Mouse (Mus musculus) forebrain, embryonic 15.5 days (tissue): ENCODE results near the gene Adgrl1. TPM values are rescaled to one million over a fixed set of nuclear protein-coding genes. Genes with fewer than 3 reads are reported as not detected.

Experiments used
- ATAC-seq: fragments of 200-750 bp; cut with Nextera tagmentation; replicated peaks from 2 replicates; pipeline ENCODE4 v1.8.0; 2017; ENCODE audit warnings: mild to moderate bottlenecking, moderate TSS enrichment, moderate library complexity
- H3K27ac ChIP-seq: fragments of 300-500 bp; sonication (generic); replicated peaks from 2 replicates; pipeline ENCODE4 v1.5.1; 2015; ENCODE audit warnings: mild to moderate bottlenecking, inconsistent platforms
- H3K27me3 ChIP-seq: fragments of 300-500 bp; sonication (generic); 2 replicates; pipeline ENCODE4 v1.6.1; 2015; ENCODE audit warnings: inconsistent platforms
- H3K36me3 ChIP-seq: fragments of 300-500 bp; sonication (generic); 2 replicates; pipeline ENCODE4 v1.6.1; 2015; ENCODE audit warnings: mild to moderate bottlenecking, inconsistent platforms
- H3K4me1 ChIP-seq: fragments of 300-500 bp; sonication (generic); 2 replicates; pipeline ENCODE4 v1.6.1; 2015; ENCODE audit warnings: inconsistent platforms
- H3K4me2 ChIP-seq: fragments of 300-500 bp; sonication (generic); replicated peaks from 2 replicates; pipeline ENCODE4 v1.6.1; 2015; ENCODE audit warnings: mild to moderate bottlenecking, inconsistent platforms
- H3K4me3 ChIP-seq: fragments of 300-500 bp; sonication (generic); 2 replicates; pipeline ENCODE4 v1.5.1; 2015; ENCODE audit warnings: mild to moderate bottlenecking, inconsistent platforms
- H3K9ac ChIP-seq: fragments of 300-500 bp; sonication (generic); replicated peaks from 2 replicates; pipeline ENCODE4 v1.6.1; 2015; ENCODE audit warnings: mild to moderate bottlenecking, inconsistent platforms
- H3K9me3 ChIP-seq: fragments of 300-500 bp; sonication (generic); 2 replicates; pipeline ENCODE4 v1.6.1; 2016; ENCODE audit warnings: inconsistent platforms
- WGBS: fragments of 180-500 bp; shearing (Covaris S2); methylation state at CpG from one replicate; pipeline ENCODE4 v1.1.7; 2015; ENCODE audit warnings: mixed read lengths; 5-methylcytosine and 5-hydroxymethylcytosine counted together
- polyA plus RNA-seq: library from polyadenylated mRNA; unstranded; fragments of >200 nt; fragmentation: Nextera tagmentation; extraction: Ambion mirVana; gene quantifications from 2 replicates; pipeline ENCODE4 v1.2.1, GENCODE M21; 2015

The Adgrl1 gene
- polyA plus RNA-seq, 1 experiment from 2014 or later: 57.0 TPM

DNA sequence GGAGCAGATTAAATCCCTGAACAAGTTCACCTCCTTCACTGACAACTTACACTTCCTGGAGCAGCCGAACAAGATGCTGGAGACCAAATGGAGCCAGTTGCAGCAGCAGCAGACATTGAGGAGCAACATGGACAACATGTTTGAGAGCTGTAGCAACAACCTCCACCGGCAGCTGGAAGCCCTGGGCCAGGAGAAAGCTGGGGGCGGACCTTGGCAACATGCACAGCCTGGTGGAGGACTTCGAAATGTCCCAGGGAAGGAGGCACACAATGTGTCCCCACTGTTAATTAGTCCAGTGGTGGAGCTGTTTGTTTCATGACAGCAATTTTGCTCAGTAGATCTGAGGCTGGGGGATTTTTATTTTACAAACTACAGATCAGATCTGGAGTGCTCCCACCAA is 7.8 kb upstream of the Adgrl1 start:
- Histone ChIP-seq H3K27me3 (0 out of 2 replicates have a peak, but pooled peaks cover 6% of the 10 kb centered on the region), H3K36me3 (no peaks in the 10 kb centered on the region), H3K27ac (no peak overlapping the region), H3K4me2 (no peak overlapping the region), H3K9ac (no peak overlapping the region), H3K9me3 (no peaks in the 10 kb centered on the region), H3K4me1 (peaks cover 3% of the 10 kb centered on the region), H3K4me3 (no peak overlapping the region)
- ATAC-seq: no peak
- WGBS: 60% methylated on average over 4 of the region's 4 CpGs

DNA sequence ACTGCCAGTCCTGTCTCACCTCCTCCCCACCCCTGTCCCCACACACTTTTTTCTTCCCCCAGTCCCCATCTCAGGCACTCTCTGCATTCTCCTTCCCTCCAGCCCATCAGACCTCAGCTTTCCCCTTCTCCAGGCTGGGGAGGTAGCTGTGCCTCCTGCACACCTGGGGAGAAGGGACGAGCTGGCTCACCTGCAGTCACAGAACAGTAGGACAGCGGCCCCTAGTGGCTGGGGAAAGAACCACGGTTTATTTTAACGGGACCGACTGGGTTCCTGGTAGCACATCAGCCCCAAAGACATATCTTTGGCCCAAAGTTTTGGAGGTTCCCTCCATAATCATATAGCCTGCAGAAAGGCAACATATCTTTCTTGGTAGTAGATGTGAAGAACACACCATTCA is 6.0 kb upstream of the Adgrl1 start:
- Histone ChIP-seq H3K9ac (no peak overlapping the region), H3K9me3 (no peaks in the 10 kb centered on the region), H3K4me3 (no peak overlapping the region), H3K27ac (no peak overlapping the region), H3K27me3 (0 out of 2 replicates have a peak, but pooled peaks cover 6% of the 10 kb centered on the region), H3K36me3 (no peaks in the 10 kb centered on the region), H3K4me1 (peaks cover 22% of the 10 kb centered on the region), H3K4me2 (no peak overlapping the region)
- ATAC-seq: no peak
- WGBS: under 1% methylated on average over 5 of the region's 5 CpGs

DNA sequence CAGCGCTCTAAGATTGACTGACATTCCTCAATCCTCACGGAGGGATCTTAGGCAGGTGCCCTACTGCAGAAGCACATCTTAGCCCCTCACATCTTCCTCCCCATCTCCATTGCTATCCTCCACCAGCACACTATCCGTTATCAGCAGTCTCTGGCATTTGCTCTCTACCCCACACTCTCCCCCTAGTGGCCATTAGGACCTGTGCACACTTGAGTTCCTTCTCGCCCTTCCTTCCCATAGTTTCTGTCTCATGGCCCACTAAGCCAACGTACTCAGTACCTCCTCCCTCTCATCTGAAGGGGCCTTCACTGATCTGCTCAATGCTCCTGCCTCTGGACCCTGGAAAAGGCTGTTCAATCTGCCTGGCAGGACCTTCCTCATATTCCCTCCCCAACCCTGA is 4.0 kb upstream of the Adgrl1 start:
- H3K27ac ChIP-seq: no peak overlapping the region
- no peak overlapping the region for H3K9ac ChIP-seq
- H3K36me3 ChIP-seq: no peaks in the 10 kb centered on the region
- no peaks in the 10 kb centered on the region for H3K9me3 ChIP-seq
- no peak for ATAC-seq
- H3K27me3 ChIP-seq: 0 out of 2 replicates have a peak, but pooled peaks cover 6% of the 10 kb centered on the region
- H3K4me2 ChIP-seq: no peak overlapping the region
- peaks cover 23% of the 10 kb centered on the region for H3K4me1 ChIP-seq
- WGBS: 5% methylated on average over 5 of the region's 5 CpGs
- H3K4me3 ChIP-seq: no peak overlapping the region

DNA sequence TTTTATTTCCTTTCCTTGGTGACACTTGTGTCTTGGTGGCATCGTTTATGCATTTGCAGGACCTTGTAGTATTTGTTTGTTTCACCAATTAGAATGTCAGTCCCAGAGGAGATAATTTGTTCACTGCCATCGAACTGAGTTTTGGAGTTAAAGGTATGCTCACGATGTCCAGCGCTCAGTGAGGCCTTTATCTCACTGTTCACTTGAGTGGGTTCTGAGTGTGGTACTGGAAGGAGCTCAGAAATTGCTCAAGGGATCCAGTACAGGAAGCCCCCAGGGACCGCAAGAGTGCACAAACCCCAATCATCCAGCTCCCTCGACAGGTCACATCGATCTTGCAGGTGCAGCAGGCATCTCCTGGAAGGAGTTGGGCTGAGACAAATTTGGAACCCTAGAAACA is 3.4 kb upstream of the Adgrl1 start:
- H3K27ac ChIP-seq: no peak overlapping the region
- no peaks in the 10 kb centered on the region for H3K9me3 ChIP-seq
- 87% methylated on average over 7 of the region's 7 CpGs for WGBS
- no peak overlapping the region; the same call in 1 of the 2 replicates for H3K4me2 ChIP-seq
- no peaks in the 10 kb centered on the region for H3K36me3 ChIP-seq
- H3K27me3 ChIP-seq: 0 out of 2 replicates have a peak, but pooled peaks cover 6% of the 10 kb centered on the region
- peaks cover 23% of the 10 kb centered on the region for H3K4me1 ChIP-seq
- no peak overlapping the region for H3K4me3 ChIP-seq
- ATAC-seq: no peak
- H3K9ac ChIP-seq: no peak overlapping the region

DNA sequence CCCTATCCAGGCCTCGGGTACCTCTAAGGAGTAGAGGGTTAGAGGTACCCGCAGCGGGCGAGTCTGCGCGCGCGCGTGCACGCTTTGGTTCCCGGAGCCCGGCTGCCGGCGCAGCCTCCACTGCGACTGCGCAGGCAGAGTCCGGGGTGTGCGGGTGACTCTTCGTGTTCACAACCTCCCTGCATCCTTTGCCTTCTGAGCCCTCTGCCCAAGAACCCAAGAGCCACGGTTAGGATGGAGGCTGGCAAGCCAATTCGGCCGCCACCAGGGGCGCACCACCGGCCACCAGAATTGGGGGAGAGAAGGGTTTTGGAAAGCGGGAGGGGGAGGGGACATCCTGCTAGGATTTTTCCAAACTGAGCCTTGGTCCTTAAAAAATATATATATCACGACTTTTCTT is 2.7 kb upstream of the Adgrl1 start:
- WGBS: under 1% methylated on average over 26 of the region's 26 CpGs
- peak overlapping the region; percentile 27; the same call in 1 of the 2 replicates for H3K27ac ChIP-seq
- ATAC-seq: no peak
- H3K4me1 ChIP-seq: peaks cover 30% of the 10 kb centered on the region
- peak overlapping the region; percentile 36 for H3K4me3 ChIP-seq
- H3K36me3 ChIP-seq: no peaks in the 10 kb centered on the region
- no peaks in the 10 kb centered on the region for H3K9me3 ChIP-seq
- H3K4me2 ChIP-seq: peak overlapping the region; percentile 61
- H3K9ac ChIP-seq: peak overlapping the region; percentile 45
- H3K27me3 ChIP-seq: 0 out of 2 replicates have a peak, but pooled peaks cover 6% of the 10 kb centered on the region

DNA sequence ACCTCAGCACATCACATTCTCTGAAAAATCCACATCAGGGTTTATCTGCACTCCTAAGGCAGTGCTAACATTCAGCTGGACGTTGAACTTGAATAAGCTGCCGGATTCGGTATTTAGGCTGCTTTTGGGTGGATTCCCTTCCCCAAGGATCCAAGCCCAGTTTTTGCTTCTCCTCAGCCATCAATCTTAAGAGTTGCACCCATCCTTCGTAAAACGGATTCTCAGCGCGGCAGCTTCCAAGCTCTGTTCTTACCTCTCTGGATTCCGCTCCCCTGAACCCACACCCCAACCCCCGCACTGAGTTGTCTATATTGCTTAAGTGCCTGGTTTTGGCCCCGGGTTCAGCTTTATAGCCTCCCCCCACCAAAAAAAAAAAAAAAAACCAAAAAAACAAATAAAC is 1.4 kb upstream of the Adgrl1 start:
- peak overlapping the region; percentile 64 for H3K4me2 ChIP-seq
- H3K27ac ChIP-seq: peak overlapping the region; percentile 100
- no peaks in the 10 kb centered on the region for H3K36me3 ChIP-seq
- 1% methylated on average over 10 of the region's 10 CpGs for WGBS
- peaks cover 43% of the 10 kb centered on the region for H3K4me1 ChIP-seq
- no peak for ATAC-seq
- H3K9me3 ChIP-seq: no peaks in the 10 kb centered on the region
- peak overlapping the region; percentile 99 for H3K4me3 ChIP-seq
- H3K9ac ChIP-seq: peak overlapping the region; percentile 99
- 0 out of 2 replicates have a peak, but pooled peaks cover 6% of the 10 kb centered on the region for H3K27me3 ChIP-seq

DNA sequence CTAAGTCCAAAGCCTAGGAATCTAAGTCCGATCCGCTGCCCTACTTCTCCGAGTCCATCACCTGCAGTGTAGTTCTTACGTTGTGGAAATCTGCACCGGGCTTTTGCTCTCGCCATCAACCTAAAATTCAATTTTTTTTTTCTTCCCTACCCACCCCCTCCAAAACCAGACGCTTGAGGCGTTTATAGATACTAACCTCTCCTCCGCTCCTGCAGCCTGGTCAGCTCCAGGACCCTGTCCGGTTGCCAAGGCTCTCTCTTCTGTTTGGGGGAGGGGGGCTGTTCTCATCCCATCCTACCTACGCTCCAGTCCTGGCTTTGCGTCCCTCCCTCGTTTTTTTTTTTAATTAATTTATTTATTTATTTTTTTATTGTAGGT is 931 bp upstream of the Adgrl1 start:
- 0 out of 2 replicates have a peak, but pooled peaks cover 6% of the 10 kb centered on the region for H3K27me3 ChIP-seq
- H3K36me3 ChIP-seq: no peaks in the 10 kb centered on the region
- H3K9ac ChIP-seq: peak overlapping the region; percentile 99
- ATAC-seq: peak; percentile 3; the same call in 1 of the 2 replicates
- H3K4me2 ChIP-seq: peak overlapping the region; percentile 64
- H3K9me3 ChIP-seq: no peaks in the 10 kb centered on the region
- peak overlapping the region; percentile 99 for H3K4me3 ChIP-seq
- WGBS: 1% methylated on average over 13 of the region's 13 CpGs
- H3K4me1 ChIP-seq: peaks cover 48% of the 10 kb centered on the region
- H3K27ac ChIP-seq: peak overlapping the region; percentile 100

DNA sequence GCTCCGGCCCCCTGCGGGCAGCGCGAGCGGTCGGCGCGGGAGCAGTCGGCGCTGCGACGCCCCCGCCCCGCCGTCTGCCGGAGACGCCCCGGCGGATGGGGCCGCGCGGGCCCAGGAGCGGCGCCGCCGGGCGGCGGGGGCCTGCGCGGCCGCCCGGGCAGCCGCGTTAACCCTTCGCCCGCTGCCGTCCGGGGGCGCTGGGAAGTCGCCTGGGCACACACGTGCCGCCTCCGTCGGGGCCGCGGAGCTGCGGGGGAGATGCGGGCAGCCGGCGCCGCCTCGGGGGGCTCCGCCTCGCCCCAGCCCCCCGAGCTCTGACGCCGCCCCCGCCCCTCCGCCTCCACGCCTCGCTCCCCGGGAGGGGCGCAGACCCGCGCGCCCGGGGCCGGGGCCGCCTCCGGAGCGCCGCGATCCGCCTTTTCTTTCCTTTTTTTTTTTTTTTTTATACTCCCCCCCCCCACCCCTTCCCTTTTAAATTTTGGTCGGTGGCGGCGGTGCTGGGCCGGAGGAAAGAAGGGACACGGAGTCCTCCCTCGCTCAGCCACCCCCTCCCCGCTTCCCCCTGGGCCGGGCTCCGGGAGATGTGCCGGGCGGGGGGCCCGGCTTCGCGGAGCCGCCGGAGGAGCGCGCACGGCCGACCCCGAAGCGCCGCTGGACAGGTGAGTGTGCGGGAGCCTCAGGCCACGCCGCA is 506 bp downstream of the Adgrl1 start:
- peak overlapping the region; percentile 99 for H3K9ac ChIP-seq
- H3K36me3 ChIP-seq: no peaks in the 10 kb centered on the region
- H3K4me1 ChIP-seq: peaks cover 57% of the 10 kb centered on the region
- no peaks in the 10 kb centered on the region for H3K9me3 ChIP-seq
- peak; percentile 5 for ATAC-seq
- H3K4me3 ChIP-seq: peak overlapping the region; percentile 99
- WGBS: under 1% methylated on average over 77 of the region's 100 CpGs
- H3K27ac ChIP-seq: peak overlapping the region; percentile 100
- H3K27me3 ChIP-seq: no peaks in the 10 kb centered on the region
- peak overlapping the region; percentile 64 for H3K4me2 ChIP-seq

DNA sequence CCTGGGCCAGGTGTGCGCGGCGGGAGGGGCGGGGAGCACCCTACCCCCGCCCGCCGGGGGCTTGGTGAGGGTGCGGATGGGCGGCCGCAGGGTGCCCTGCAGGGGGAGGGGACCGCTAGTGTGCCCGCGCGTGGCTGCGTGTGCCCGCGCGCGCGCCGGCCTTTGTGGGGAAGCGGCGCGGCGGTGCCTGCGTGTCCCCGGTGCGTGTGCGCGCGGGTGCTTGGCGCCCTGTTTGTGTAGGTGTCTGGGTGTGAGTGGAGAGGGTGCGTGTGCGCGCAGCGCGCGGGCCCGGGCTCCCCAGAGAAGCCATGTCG is 1.0 kb downstream of the Adgrl1 start:
- no peaks in the 10 kb centered on the region for H3K36me3 ChIP-seq
- WGBS: 0% methylated on average over 39 of the region's 40 CpGs
- no peak for ATAC-seq
- peak overlapping the region; percentile 64 for H3K4me2 ChIP-seq
- H3K4me3 ChIP-seq: peak overlapping the region; percentile 99
- peak overlapping the region; percentile 99 for H3K9ac ChIP-seq
- no peaks in the 10 kb centered on the region for H3K9me3 ChIP-seq
- no peaks in the 10 kb centered on the region for H3K27me3 ChIP-seq
- peak overlapping the region; percentile 100 for H3K27ac ChIP-seq
- peaks cover 57% of the 10 kb centered on the region for H3K4me1 ChIP-seq

DNA sequence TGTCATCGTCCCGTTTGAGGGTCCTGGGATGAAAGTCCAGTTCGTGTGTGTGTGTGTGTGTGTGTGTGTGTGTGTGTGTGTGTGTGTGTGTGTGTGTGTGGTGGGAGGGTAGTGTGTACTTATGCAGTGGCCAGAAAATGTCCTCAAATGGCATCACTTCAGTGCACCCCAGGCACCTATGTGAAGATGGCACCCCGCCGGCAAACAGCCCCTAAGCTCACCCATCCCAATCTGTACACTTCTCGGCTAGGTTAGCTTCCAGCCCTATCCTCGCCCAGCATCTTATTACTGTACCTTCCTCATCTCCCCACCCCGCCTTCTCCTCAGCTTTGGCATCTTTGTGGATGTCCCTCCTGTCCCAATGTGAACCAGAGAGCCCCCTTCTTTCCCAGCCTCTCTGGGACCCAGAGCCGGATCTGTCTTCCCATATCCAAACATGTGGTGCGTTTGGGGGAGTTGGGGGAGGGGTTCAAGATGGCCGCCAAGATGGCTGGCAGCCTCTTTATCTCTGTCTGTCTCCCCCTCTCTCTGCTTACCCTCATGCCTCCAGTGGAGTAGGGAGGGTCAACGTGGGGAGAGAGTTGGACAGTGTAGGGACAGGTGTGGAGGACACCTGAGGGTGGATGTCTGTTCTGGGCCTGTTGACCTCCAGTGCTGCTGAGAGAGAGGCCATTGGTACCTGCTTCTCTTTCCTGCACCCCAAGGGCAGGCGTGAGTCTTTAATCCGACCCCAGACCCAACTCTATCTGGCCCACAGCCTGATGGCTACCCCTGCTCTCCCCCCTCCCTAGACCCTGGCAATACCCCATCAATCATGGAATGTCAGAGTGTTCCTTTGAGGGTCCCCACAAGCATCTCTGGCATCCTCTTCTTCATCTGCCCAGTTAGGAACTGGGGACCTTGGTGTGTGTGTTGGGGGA is 1.9 kb downstream of the Adgrl1 start:
- H3K36me3 ChIP-seq: no peaks in the 10 kb centered on the region
- H3K4me1 ChIP-seq: peaks cover 59% of the 10 kb centered on the region
- WGBS: 11% methylated on average over 14 of the region's 14 CpGs
- H3K4me3 ChIP-seq: peak overlapping the region; percentile 99
- H3K27me3 ChIP-seq: no peaks in the 10 kb centered on the region
- peak overlapping the region; percentile 99 for H3K9ac ChIP-seq
- peak overlapping the region; percentile 100 for H3K27ac ChIP-seq
- peak overlapping the region; percentile 64 for H3K4me2 ChIP-seq
- H3K9me3 ChIP-seq: no peaks in the 10 kb centered on the region
- ATAC-seq: no peak

DNA sequence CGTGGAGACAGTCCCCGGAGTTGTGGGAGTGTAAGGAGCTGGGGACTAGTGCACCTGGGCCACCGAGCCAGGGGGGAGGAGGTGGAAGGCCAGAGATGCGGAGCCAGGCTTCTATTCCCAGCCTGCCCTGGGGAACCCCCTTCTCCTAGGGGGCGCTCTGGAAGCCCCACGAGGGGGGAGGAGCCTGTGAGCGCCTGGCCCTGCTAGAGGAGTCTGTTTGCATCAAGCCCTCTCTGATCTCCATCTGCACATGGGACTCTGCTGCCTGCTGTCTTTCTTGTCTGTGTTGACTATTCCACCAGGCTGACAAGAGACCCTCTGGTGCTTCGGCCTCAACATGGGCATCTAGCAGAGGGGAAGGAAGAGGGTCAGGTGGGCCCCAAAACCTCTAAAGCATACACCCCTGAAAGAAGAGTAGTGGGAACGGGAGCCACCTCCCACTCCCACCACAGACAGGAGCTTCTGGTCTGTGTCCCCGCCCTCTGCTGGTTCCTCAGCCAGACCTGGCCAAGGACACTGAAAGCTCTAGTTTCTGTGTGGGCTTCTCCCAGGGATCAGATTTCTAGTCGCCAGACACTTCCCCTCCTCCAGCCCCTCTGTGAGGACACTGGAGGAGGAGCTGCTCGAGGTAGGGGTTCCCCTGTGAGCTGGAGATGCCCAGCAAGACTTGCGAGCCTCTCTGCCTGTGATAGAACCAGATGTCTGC is 3.2 kb downstream of the Adgrl1 start:
- H3K9me3 ChIP-seq: no peaks in the 10 kb centered on the region
- no peaks in the 10 kb centered on the region for H3K36me3 ChIP-seq
- H3K4me3 ChIP-seq: peak overlapping the region; percentile 99
- H3K27me3 ChIP-seq: no peaks in the 10 kb centered on the region
- peak overlapping the region; percentile 64 for H3K4me2 ChIP-seq
- ATAC-seq: no peak
- peaks cover 59% of the 10 kb centered on the region for H3K4me1 ChIP-seq
- 0 out of 2 replicates have a peak overlapping the region, but pooled peaks have one; percentile 5 for H3K9ac ChIP-seq
- no peak overlapping the region for H3K27ac ChIP-seq
- 15% methylated on average over 13 of the region's 13 CpGs for WGBS

DNA sequence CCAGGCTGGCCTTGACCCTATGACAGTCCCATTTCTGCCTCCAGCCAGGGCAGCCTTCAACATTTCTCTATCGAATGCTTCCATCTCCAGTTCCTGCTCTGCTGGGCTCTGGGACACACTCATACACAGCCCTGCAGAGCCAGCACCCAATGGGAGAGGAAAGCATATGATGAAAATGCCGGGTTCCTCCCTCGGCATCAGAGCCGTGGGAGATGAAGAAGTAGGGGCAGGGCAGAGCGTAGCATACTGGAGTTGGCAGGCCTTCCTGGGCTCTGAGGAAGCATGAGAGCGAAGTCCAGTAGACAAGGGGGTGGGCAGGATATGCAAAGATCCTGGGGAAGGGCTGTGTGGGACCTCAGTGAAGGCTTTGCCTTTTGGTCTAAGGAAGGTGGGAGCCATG is 8.7 kb downstream of the Adgrl1 start:
- H3K4me2 ChIP-seq: no peak overlapping the region
- no peak for ATAC-seq
- H3K9ac ChIP-seq: no peak overlapping the region
- WGBS: 84% methylated on average over 6 of the region's 6 CpGs
- no peaks in the 10 kb centered on the region for H3K9me3 ChIP-seq
- H3K27me3 ChIP-seq: no peaks in the 10 kb centered on the region
- no peak overlapping the region for H3K27ac ChIP-seq
- peaks cover 45% of the 10 kb centered on the region for H3K4me1 ChIP-seq
- no peak overlapping the region for H3K4me3 ChIP-seq
- H3K36me3 ChIP-seq: no peaks in the 10 kb centered on the region
